8 mouse cellular contexts compared by ENCODE assay signal in the genomic region with DNA sequence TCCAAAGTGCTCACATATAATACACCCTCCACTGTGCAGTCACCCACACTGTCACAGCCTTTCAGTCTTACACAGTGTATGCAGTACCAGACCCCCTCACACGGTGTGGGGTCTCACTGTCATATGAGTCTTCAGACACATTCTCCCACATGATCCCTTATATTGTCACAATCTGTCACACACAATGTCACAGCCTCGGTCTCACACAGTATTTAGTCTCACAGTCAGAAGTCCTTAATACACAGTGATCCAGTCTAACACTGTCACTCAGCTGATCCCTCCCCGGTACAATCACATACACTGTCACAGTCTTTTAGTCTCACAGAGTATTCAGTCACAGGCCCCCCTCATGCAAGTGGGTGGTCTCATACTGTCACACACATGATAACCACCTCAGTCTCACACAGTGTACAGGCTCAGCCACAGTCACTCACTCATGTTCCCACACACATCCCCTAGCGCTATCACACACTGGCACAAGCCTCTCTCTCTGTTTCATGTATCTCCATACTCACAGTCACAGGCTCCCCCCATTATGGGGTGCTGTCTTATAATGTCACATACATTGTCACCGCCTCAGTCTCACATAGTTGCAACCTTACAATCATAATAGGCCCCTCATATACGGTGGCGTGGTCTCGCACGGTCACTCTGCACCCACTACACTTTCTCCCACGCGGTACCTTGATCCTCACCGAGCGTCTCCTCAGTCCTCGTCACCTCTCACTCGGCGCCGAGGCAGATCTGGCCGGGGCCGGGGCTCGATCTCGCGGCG. TPM values are rescaled to one million over a fixed set of nuclear protein-coding genes. Genes with fewer than 3 reads are reported as not detected.
DNase-seq lines count a peak whose midpoint lies in the region; ATAC-seq and TF ChIP-seq lines count a peak whose summit lies in the region.

No protein-coding gene starts in this region.

- peak overlapping the region; percentile 69 for H3K4me2 ChIP-seq in kidney, postnatal 0 days (ENCODE audit: low read length)
- H3K4me2 ChIP-seq in midbrain, embryonic 14.5 days (ENCODE audit: low read length), result peak overlapping the region; percentile 64

- peak; percentile 66 for ATAC-seq in kidney, postnatal 0 days (replicated peaks; ENCODE audit: low FRiP score, low read depth)
- peak; percentile 73 for ATAC-seq in frontal cortex, adult (ENCODE audit: low TSS enrichment)
- ATAC-seq in midbrain, embryonic 14.5 days (ENCODE audit: low FRiP score, low TSS enrichment), result peak; percentile 85

- peak overlapping the region; percentile 51 for H3K4me3 ChIP-seq in kidney, postnatal 0 days (replicated peaks; ENCODE audit: low read depth, low read length)
- H3K4me3 ChIP-seq in midbrain, embryonic 14.5 days (replicated peaks; ENCODE audit: low read depth, low read length), result peak overlapping the region; percentile 65

- no peaks in the 10 kb centered on the region for H3K27me3 ChIP-seq in kidney, postnatal 0 days (ENCODE audit: insufficient read depth, low read length)
- H3K27me3 ChIP-seq in midbrain, embryonic 14.5 days (ENCODE audit: control insufficient read depth, insufficient read depth, low read length), result no peaks in the 10 kb centered on the region

- peak overlapping the region; percentile 68 for H3K27ac ChIP-seq in kidney, postnatal 0 days
- H3K27ac ChIP-seq in midbrain, embryonic 14.5 days (replicated peaks; ENCODE audit: low read depth, low read length), result peak overlapping the region; percentile 93

- DNase-seq in kidney, postnatal 0 days (ENCODE audit: low spot score), result peak; percentile 8
- no peak for DNase-seq in kidney, adult 9 months
- DNase-seq in c-Kit-positive CD71-positive TER-119-positive erythroid progenitor cells, embryonic 14.5 days (ENCODE audit: low spot score), result peak; percentile 47
- DNase-seq in layer of hippocampus, postnatal 36 days, result peak; percentile 27 to 38
- peak; percentile 58 for DNase-seq in midbrain, embryonic 14.5 days
- DNase-seq in ovary, postnatal 10 days (ENCODE audit: low spot score), result no peak
- no peak for DNase-seq in gastrocnemius, postnatal 4 days (ENCODE audit: low spot score in 2 of 2)

- H3K9ac ChIP-seq in kidney, postnatal 0 days (ENCODE audit: low read depth, low read length), result peak overlapping the region; percentile 76
- peak overlapping the region; percentile 88 for H3K9ac ChIP-seq in midbrain, embryonic 14.5 days (replicated peaks; ENCODE audit: low read length)

- 14% methylated on average over 23 of the region's 23 CpGs for WGBS in kidney, postnatal 0 days
- WGBS in midbrain, embryonic 14.5 days, result 13% methylated on average over 23 of the region's 23 CpGs

- no peaks in the 10 kb centered on the region for H3K36me3 ChIP-seq in kidney, postnatal 0 days (ENCODE audit: insufficient read depth, low read length)
- H3K36me3 ChIP-seq in midbrain, embryonic 14.5 days (ENCODE audit: control insufficient read depth, insufficient read depth, low read length), result peaks cover 10% of the 10 kb centered on the region; the same call in 1 of the 2 replicates

- H3K9me3 ChIP-seq in kidney, postnatal 0 days (replicated peaks; ENCODE audit: low read length), result no peaks in the 10 kb centered on the region
- no peaks in the 10 kb centered on the region for H3K9me3 ChIP-seq in midbrain, embryonic 14.5 days (ENCODE audit: control insufficient read depth, low read length)

- no peaks in the 10 kb centered on the region for H3K4me1 ChIP-seq in kidney, postnatal 0 days (replicated peaks; ENCODE audit: insufficient read depth, low read length)
- peaks cover 6% of the 10 kb centered on the region; the same call in 1 of the 2 replicates for H3K4me1 ChIP-seq in midbrain, embryonic 14.5 days (ENCODE audit: control insufficient read depth, insufficient read depth, low read length)

- no peak for TF ChIP-seq CTCF in kidney, postnatal 0 days (IDR thresholded peaks at IDR 0.05; ENCODE audit: low read depth)

RNA-seq across cellular contexts. Expression of a gene that starts 0.4 kb away (rescaled TPM):
- polyA plus RNA-seq in kidney, postnatal 0 days (2015; fragmentation: Nextera tagmentation; extraction: Ambion mirVana), result 3.2 and 4.2 TPM in 2 replicates
- total RNA-seq in layer of hippocampus, postnatal 36 days (2021), result 10 to 100 TPM; 10.4 to 13.1 TPM
- 12.7 and 13.4 TPM in 2 replicates for polyA plus RNA-seq in midbrain, embryonic 14.5 days (2014; fragmentation: Nextera tagmentation; extraction: Ambion mirVana)
- total RNA-seq in gastrocnemius, postnatal 4 days (2021), result 1 to 10 TPM; 1.2 to 1.9 TPM

RNA-seq across cellular contexts. Expression of a gene that starts 12.9 kb away (rescaled TPM):
- 0.39 and 0.64 TPM in 2 replicates for polyA plus RNA-seq in kidney, postnatal 0 days (2015; fragmentation: Nextera tagmentation; extraction: Ambion mirVana)
- total RNA-seq in layer of hippocampus, postnatal 36 days (2021), result 1 to 10 TPM; 6.0 to 8.0 TPM
- 5.5 and 5.7 TPM in 2 replicates for polyA plus RNA-seq in midbrain, embryonic 14.5 days (2014; fragmentation: Nextera tagmentation; extraction: Ambion mirVana)
- under 1 TPM; 0.37 to 0.47 TPM for total RNA-seq in gastrocnemius, postnatal 4 days (2021)

RNA-seq across cellular contexts. Expression of a gene that starts 32.4 kb away (rescaled TPM):
- polyA plus RNA-seq in kidney, postnatal 0 days (2015; fragmentation: Nextera tagmentation; extraction: Ambion mirVana), result 1.4 and 2.0 TPM in 2 replicates
- 1 to 10 TPM; 5.3 to 5.8 TPM for total RNA-seq in layer of hippocampus, postnatal 36 days (2021)
- polyA plus RNA-seq in midbrain, embryonic 14.5 days (2014; fragmentation: Nextera tagmentation; extraction: Ambion mirVana), result 6.1 and 6.4 TPM in 2 replicates
- 1 to 10 TPM; 1.8 to 2.0 TPM for total RNA-seq in gastrocnemius, postnatal 4 days (2021)

RNA-seq across cellular contexts. Expression of a gene that starts 44.3 kb away (rescaled TPM):
- 4.8 and 4.9 TPM in 2 replicates for polyA plus RNA-seq in kidney, postnatal 0 days (2015; fragmentation: Nextera tagmentation; extraction: Ambion mirVana)
- 10 to 100 TPM; 17.6 to 19.0 TPM for total RNA-seq in layer of hippocampus, postnatal 36 days (2021)
- 13.9 and 15.7 TPM in 2 replicates for polyA plus RNA-seq in midbrain, embryonic 14.5 days (2014; fragmentation: Nextera tagmentation; extraction: Ambion mirVana)
- total RNA-seq in gastrocnemius, postnatal 4 days (2021), result 1 to 10 TPM; 5.2 to 5.9 TPM

RNA-seq across cellular contexts. Expression of a gene that starts 52.5 kb away (rescaled TPM):
- polyA plus RNA-seq in kidney, postnatal 0 days (2015; fragmentation: Nextera tagmentation; extraction: Ambion mirVana), result 6.2 and 7.4 TPM in 2 replicates
- 10 to 100 TPM in 1 of 2 experiments, 1 to 10 TPM in 1; 6.0 to 12.0 TPM for total RNA-seq in layer of hippocampus, postnatal 36 days (2021)
- polyA plus RNA-seq in midbrain, embryonic 14.5 days (2014; fragmentation: Nextera tagmentation; extraction: Ambion mirVana), result 14.6 and 17.7 TPM in 2 replicates
- 1 to 10 TPM; 7.1 to 7.5 TPM for total RNA-seq in gastrocnemius, postnatal 4 days (2021)

Comparison
In these comparisons a context has a peak if more than half of its experiments do, and no peak if none do; other contexts are left out.
1. DNase-seq: peak in kidney, postnatal 0 days (single experiment), c-Kit-positive CD71-positive TER-119-positive erythroid progenitor cells, embryonic 14.5 days (single experiment), layer of hippocampus, postnatal 36 days (2 of 2) and midbrain, embryonic 14.5 days (single experiment); none in kidney, adult 9 months (single experiment), ovary, postnatal 10 days (single experiment) and gastrocnemius, postnatal 4 days (0 of 2).
2. RNA of a gene that starts 12.9 kb away (total RNA-seq): 6.0 to 8.0 TPM in layer of hippocampus, postnatal 36 days; 0.37 to 0.47 TPM in gastrocnemius, postnatal 4 days; every median in the first group is over 4 times any median in the second.
3. Peak in every context shown above with its lines, with median percentiles within 50 percentile points of each other: ATAC-seq.